Mouse (Mus musculus) layer of hippocampus, postnatal 10 days (tissue): ENCODE data around the gene Limk2. TPM values are rescaled to one million over a fixed set of nuclear protein-coding genes. Genes with fewer than 3 reads are reported as not detected.

Experiments
- DNase-seq, 2 experiments: peaks; one replicate each; pipeline ENCODE4 v3.0.0; 2021; ENCODE audit warnings: low spot score in 2 of 2
- total RNA-seq, 2 experiments: library from RNA; stranded (reverse); gene quantifications; 2 replicates each; pipeline ENCODE4 v1.2.3; 2021

The Limk2 gene
- total RNA-seq, 2 experiments from 2014 or later, result 108 to 126 TPM

- DNase-seq, result peak; percentile 26 to 48
Measured at GRCm38 (mm10) chr11:3373591-3374292, 35.2 kb downstream of the Limk2 start.

- no peak for DNase-seq
Measured at GRCm38 (mm10) chr11:3371599-3372295, 37.2 kb downstream of the Limk2 start.

- peak; percentile 72 to 83 for DNase-seq
Measured at GRCm38 (mm10) chr11:3370928-3371598, 37.9 kb downstream of the Limk2 start.

- no peak for DNase-seq
Measured at GRCm38 (mm10) chr11:3370162-3370561, 38.8 kb downstream of the Limk2 start.

GRCm38 (mm10) chr11:3369449-3369848, 39.5 kb downstream of the Limk2 start:
- no peak for DNase-seq

GRCm38 (mm10) chr11:3368983-3369382, 40.0 kb downstream of the Limk2 start:
- DNase-seq, result no peak

GRCm38 (mm10) chr11:3366411-3366810, 42.6 kb downstream of the Limk2 start:
- no peak for DNase-seq

GRCm38 (mm10) chr11:3362854-3363253, 46.1 kb downstream of the Limk2 start:
- DNase-seq, result no peak

- DNase-seq, result no peak
Measured at GRCm38 (mm10) chr11:3352990-3353585, 55.9 kb downstream of the Limk2 start.

- no peak for DNase-seq
Measured at GRCm38 (mm10) chr11:3352131-3352530, 56.9 kb downstream of the Limk2 start.

GRCm38 (mm10) chr11:3349343-3349695, 59.7 kb downstream of the Limk2 start:
- DNase-seq, result no peak

GRCm38 (mm10) chr11:3348576-3349342, 60.2 kb downstream of the Limk2 start:
- DNase-seq, result no peak

GRCm38 (mm10) chr11:3347835-3348195, 61.2 kb downstream of the Limk2 start:
- DNase-seq, result no peak

- peak; percentile 87 for DNase-seq
Measured at GRCm38 (mm10) chr11:3347091-3347834, 61.7 kb downstream of the Limk2 start.

GRCm38 (mm10) chr11:3346351-3346750, 62.6 kb downstream of the Limk2 start:
- DNase-seq, result no peak

- DNase-seq, result no peak
Measured at GRCm38 (mm10) chr11:3344916-3345315, 64.1 kb downstream of the Limk2 start.

GRCm38 (mm10) chr11:3341476-3341875, 67.5 kb downstream of the Limk2 start:
- DNase-seq, result no peak

GRCm38 (mm10) chr11:3337961-3338360, 71.0 kb downstream of the Limk2 start:
- no peak for DNase-seq

- DNase-seq, result peak; percentile 65 to 66
Measured at GRCm38 (mm10) chr11:3337173-3337955, 71.6 kb downstream of the Limk2 start.

GRCm38 (mm10) chr11:3336602-3337001, 72.4 kb downstream of the Limk2 start:
- DNase-seq, result no peak
